Mouse (Mus musculus): Measurements from ENCODE around the gene Iqcn. TPM values are rescaled to one million over a fixed set of nuclear protein-coding genes. Genes with fewer than 3 reads are reported as not detected.

Gene Iqcn
- polyA plus RNA-seq (2017; shearing (Covaris generic)) = 0.13 TPM

DNA sequence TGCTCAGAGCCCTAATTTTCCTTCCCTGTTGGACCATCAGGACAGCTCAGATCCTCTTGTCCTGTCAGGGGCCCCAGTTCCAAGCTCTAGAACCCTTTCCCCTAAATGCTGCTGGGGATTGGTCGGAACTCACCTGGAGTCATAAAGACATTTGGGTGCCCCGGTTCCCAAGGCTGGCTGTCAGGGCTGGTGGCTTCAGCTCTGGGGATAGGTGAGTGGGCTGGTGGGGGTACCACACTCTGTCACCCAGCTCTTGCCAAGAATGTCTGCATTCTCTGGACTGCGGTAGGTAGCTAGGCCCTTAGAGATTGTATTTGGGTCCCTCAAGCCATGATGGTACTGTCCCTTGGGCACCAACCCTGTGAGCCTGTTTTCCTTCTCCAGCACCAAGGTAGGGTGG lies at the start of gene Iqcn:
Iqcn (plus strand) TSS at position 171 of the 400 bp plus-strand sequence.

DNA sequence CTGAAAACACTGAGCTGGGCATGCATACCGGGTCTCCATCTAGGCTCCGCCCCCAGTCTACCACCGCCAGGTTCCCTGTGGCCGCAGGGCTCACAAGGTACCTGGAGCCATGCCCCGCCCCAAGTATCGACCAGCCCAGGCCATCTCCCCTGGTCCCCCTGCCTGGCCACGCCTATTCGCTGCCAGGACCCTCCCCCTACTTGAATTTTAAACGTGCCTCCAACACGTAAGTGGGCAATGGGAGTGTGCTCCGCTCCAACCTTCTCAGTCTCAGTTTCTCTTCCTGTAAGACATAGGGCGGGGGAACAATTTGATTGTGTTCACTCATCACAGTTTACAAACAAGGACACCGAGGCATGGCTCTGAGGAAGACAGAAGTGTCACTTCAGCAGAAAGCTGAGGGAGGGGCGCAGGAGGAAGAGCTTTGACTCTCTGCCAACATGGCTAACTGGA lies 43.0 kb upstream of the Iqcn start, which contains the start of gene Pgpep1:
Pgpep1 (minus strand) TSS at position 116 of the 453 bp plus-strand sequence.

DNA sequence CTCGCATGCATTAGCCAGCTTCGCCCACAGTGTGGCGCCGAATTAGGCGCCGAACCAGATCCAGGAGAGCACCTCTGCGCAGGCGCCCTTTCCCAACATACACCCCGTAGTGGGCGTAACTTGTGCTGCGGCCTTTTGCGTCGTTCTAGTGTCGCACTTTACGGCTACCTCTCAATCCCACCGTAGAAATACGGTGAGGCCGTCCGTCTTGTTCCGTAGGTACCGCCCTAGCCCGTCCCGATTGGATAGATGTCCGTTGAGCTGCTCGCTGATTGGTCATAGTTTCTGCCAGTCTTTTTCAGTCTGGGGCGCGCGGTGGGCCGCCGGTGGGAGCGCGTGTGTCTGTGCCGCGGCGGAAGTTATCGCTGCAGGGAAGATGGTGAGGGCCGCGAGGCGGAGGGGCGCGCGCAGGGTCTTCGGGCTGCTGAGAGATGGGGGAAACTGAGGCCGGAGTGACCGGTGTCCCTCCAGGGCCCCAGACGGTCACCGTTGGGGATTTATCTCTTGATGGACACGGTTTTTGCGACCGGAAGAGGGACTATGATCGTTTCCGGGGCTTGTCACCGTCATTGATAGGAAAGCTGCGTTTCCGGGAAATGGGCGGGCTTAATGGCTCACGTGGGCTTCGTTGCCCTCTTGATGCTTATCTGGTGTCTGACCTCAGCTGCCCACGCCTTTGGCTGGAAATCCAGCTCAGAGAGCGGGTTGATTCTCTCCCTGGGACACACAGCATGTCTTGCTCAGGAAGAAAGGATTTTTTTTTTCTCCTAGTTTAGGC lies 30.0 kb upstream of the Iqcn start, which contains the start of gene Lsm4:
Lsm4 (plus strand) TSS at position 170 of the 778 bp plus-strand sequence.

DNA sequence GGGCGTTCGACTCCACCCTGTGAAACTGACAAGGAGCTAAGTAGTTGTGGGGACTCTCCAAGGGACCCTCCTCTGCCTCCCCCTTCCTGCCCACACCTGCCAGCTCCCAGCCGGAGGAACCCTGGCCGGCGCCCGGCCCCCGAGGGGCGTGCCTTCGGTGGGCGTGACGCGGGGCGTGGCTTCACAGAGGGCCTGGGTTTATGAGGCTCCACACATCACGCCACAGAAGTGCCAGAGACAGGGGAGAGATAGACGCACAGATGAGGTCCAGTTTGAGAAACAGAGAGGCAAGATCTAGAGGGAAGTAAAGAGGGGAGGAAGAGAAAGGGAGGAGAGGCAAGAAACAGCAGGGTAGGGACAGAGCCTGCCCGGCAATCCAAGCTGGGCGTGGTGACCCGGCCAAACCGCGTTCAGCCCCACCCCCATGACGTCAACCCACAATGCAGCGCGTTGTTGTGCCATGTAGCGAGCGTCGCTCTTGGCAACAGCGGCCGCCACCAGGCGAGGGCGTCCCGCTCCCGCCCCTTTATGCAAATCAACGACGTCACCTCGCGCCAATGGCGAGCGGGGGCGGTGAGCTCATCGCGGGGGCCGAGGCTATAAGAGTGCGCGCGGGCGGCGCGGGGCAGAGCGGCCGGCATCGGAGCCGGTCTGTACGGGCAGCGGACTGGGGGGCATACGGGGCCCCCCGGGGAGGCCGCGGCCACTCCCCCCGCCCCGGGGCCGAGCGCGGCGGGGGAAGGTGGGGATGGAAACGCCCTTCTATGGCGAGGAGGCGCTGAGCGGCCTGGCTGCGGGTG lies 4.7 kb upstream of the Iqcn start, which contains the start of gene Jund:
Jund (plus strand) TSS at position 640 of the 800 bp plus-strand sequence.

DNA sequence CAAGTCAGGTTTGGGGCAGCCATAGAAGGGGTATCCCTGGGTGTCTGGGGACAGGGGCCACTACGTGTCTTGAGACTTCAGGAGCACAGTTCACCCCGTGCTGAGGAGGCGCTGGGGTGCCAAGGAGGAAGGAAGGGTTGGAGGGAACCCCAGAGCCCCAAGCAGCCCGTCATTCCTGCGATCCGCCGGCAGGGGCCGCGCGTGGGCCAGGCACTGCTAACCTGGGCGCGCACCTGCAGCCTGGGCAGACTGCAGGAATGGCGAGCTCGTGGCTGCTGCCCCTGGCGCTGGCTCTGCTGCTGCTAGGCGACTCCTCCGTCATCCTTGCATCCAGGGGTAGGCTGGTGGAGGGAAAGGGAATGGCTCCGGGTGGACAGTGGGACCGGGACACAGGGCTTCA lies 15.0 kb downstream of the Iqcn start, which contains the start of gene Gm3336:
Gm3336 (plus strand) TSS at position 247 of the 400 bp plus-strand sequence.

DNA sequence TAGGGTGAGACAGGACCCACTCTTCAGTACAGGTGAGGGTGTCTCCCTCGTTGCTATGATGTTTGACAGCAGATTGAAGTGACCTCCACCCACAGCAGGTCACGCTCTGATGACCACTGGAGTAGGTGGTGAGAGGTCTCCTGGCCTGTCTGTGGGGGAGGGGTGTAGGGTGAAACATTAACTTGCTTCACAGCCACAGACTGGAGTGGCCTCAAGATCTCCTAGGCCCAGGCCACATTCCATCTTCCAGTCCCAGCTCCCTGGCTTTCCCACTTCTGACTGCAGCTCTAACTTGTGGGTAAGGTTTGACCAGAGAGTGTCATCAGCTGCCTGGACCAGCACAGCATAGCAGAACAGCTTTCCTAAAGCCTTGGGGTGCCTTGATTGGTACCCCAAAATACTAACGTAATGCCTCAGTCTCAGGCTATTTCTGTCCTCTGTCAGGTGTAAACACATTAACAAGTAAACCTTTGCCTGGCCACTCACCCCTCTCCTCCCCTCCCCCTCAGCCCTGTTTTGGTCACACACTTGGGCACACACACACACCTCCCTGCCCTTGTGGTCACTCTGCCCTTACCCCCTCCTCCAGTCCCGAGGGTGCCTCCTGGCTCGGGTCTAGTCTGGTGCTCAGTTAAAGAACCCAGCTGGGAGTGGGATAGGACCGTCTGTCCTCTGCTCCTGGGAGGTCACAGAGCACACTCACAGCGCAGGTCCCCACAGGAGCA lies 20.4 kb downstream of the Iqcn start, which contains the start of gene Pde4c:
Pde4c (plus strand) TSS at position 235 of the 725 bp plus-strand sequence.

DNA sequence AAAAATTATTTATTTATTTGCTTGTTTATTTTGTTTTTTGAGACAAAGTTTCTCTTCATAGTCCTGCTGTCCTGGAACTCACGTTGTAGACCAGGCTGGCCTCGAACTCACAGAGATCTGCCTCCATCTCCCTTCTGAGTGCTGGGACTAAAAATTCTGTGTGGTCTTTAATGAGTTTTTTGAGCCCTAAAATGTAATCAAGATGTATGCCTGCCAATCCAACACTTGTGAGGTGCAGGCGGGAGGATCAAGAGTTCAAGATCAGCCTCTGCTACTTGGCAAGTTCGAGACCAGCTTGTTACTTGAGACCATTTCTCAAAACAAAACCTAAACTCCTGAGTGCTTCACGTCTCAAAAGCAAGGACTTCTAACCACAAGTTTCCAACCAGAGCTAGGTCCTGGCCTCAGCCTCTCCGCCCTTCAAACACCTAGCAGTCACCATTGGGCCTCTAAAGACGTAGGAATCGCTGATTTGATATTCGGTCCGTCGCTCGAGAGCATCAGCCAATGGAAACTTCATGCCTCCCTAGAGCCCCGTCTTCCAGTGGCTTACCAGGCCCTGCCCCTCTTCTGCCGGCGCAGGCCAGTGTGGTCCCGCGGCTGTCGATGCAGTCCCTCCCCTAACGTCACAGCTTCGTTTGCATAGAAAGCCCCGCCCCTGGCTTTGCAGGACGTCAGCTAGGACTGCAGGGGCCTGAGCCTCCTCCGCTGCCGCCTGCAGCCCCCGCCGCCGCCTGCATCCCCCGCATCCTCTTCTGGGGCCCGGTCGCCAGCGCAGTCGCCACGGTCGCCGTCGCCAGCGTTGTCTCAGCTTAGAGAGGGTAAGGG lies 51.0 kb downstream of the Iqcn start, which contains the start of gene Rab3a:
Rab3a (plus strand) TSS at position 637 of the 828 bp plus-strand sequence.

DNA sequence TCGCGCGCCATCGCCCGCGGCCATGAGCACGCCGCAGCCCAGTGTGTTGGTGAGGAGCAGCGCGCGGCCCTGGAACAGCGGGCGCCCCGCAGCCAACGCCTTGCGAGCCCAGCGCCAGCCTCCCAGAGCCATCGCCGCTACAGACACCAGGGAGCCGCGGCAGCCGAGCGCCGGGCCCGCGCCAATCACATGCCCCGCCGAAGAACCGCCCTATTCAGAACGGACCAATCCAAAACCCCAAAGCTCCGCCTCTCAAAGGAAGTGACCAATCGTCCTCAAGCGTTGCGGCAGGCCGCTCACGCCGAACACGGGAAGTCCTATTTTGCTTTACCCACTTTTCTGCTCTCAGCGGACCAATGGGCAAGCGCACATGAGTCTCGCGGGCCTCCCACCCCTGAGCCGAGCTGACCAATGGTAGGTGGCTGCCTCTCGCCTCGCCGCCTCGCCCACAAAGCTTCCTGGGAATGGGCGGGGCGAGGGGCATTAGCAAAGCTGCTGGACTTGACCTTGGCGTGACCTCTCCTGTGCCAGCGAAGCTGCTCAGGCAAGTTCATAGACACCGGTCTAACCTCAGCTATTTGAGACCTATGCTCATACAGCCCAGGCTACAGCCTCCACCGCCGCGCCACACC lies 57.6 kb downstream of the Iqcn start, which contains the start of gene Mpv17l2:
Mpv17l2 (minus strand) TSS at position 172 of the 632 bp plus-strand sequence.

Other genes with a start within 250 kb of the Iqcn start
- 15.2 TPM for gene Klhl26, start 226.5 kb upstream of the Iqcn start, polyA plus RNA-seq (2017; shearing (Covaris generic))
- gene Tmem59l, start 216.1 kb upstream of the Iqcn start, polyA plus RNA-seq (2017; shearing (Covaris generic)) = not detected
- gene Crlf1, start 210.3 kb upstream of the Iqcn start, polyA plus RNA-seq (2017; shearing (Covaris generic)) = not detected
- gene Rex1bd, start 196.7 kb upstream of the Iqcn start, polyA plus RNA-seq (2017; shearing (Covaris generic)) = 105 TPM
- gene Uba52, start 192.7 kb upstream of the Iqcn start, polyA plus RNA-seq (2017; shearing (Covaris generic)) = 1,261 TPM
- 429 TPM for gene Fkbp8, start 175.7 kb upstream of the Iqcn start, polyA plus RNA-seq (2017; shearing (Covaris generic))
- gene Kxd1, start 175.5 kb upstream of the Iqcn start, polyA plus RNA-seq (2017; shearing (Covaris generic)) = 94.0 TPM
- 41.2 TPM for gene Ell, start 164.0 kb upstream of the Iqcn start, polyA plus RNA-seq (2017; shearing (Covaris generic))
- gene Isyna1, start 109.1 kb upstream of the Iqcn start, polyA plus RNA-seq (2017; shearing (Covaris generic)) = 71.1 TPM
- 17.3 TPM for gene Ssbp4, start 94.6 kb upstream of the Iqcn start, polyA plus RNA-seq (2017; shearing (Covaris generic))
- gene Lrrc25, start 87.3 kb upstream of the Iqcn start, polyA plus RNA-seq (2017; shearing (Covaris generic)) = 0.33 TPM
- gene Gdf15, start 71.0 kb upstream of the Iqcn start, polyA plus RNA-seq (2017; shearing (Covaris generic)) = not detected
- gene Pgpep1, start 43.1 kb upstream of the Iqcn start, polyA plus RNA-seq (2017; shearing (Covaris generic)) = 8.9 TPM
- 297 TPM for gene Lsm4, start 30.2 kb upstream of the Iqcn start, polyA plus RNA-seq (2017; shearing (Covaris generic))
- gene Jund, start 4.5 kb upstream of the Iqcn start, polyA plus RNA-seq (2017; shearing (Covaris generic)) = 18.4 TPM
- not detected for gene Gm3336, start 15.1 kb downstream of the Iqcn start, polyA plus RNA-seq (2017; shearing (Covaris generic))
- 0.61 TPM for gene Pde4c, start 20.3 kb downstream of the Iqcn start, polyA plus RNA-seq (2017; shearing (Covaris generic))
- gene Rab3a, start 51.2 kb downstream of the Iqcn start, polyA plus RNA-seq (2017; shearing (Covaris generic)) = 11.2 TPM
- gene Mpv17l2, start 57.5 kb downstream of the Iqcn start, polyA plus RNA-seq (2017; shearing (Covaris generic)) = 14.6 TPM
- 19.7 TPM for gene Pik3r2, start 73.3 kb downstream of the Iqcn start, polyA plus RNA-seq (2017; shearing (Covaris generic))
- 74.1 TPM for gene Mast3, start 101.6 kb downstream of the Iqcn start, polyA plus RNA-seq (2017; shearing (Covaris generic))
- gene Il12rb1, start 105.0 kb downstream of the Iqcn start, polyA plus RNA-seq (2017; shearing (Covaris generic)) = 82.1 TPM
- 4.3 TPM for gene Arrdc2, start 136.3 kb downstream of the Iqcn start, polyA plus RNA-seq (2017; shearing (Covaris generic))
- not detected for gene Kcnn1, start 159.8 kb downstream of the Iqcn start, polyA plus RNA-seq (2017; shearing (Covaris generic))
- 81.6 TPM for gene Ccdc124, start 170.5 kb downstream of the Iqcn start, polyA plus RNA-seq (2017; shearing (Covaris generic))
- gene Slc5a5, start 189.3 kb downstream of the Iqcn start, polyA plus RNA-seq (2017; shearing (Covaris generic)) = not detected
- 7,116 TPM for gene Rpl18a, start 194.0 kb downstream of the Iqcn start, polyA plus RNA-seq (2017; shearing (Covaris generic))
- 45.8 TPM for gene Map1s, start 202.5 kb downstream of the Iqcn start, polyA plus RNA-seq (2017; shearing (Covaris generic))